Mouse (Mus musculus): ENCODE measurements around the gene Ccdc42.

DNA sequence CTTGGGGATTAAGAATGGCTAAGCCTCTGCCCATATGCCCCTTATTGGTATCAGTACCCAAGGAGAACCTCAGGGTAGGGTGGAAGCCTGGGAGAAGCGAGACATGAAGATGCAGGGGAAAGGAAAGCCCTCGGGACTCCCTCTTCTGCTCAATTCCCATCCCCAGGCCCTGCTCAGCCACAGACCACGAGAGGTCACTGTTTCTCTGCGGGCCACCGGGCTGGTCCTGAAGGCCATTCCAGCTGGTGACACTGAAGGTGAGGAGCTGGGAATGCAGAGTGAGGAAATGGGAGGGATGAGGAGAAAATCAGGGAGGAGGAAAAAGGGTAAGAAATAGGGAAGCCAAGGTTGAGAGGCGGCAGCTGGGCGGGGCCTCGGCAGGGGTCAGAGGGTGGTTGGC, 42.3 kb upstream of the Ccdc42 start:
- peak; percentile 23; the same call in 1 of the 2 replicates for TF ChIP-seq CTCF (IDR thresholded peaks at IDR 0.05; ENCODE audit: control insufficient read depth, insufficient read depth, insufficient replicate concordance, low read depth, low read length)
- no peak for TF ChIP-seq POLR2A (IDR thresholded peaks at IDR 0.05; ENCODE audit: control insufficient read depth, low read depth, low read length)
